Mouse (Mus musculus) telencephalon, adult 2 months (tissue): ENCODE data around the gene Tmub2.
"Not testable (repeated sequence)": the region's sequence is repeated elsewhere in the genome, so short reads cannot be mapped to it uniquely, and the experiment has no call there.

Experiments
- DNase-seq: peaks from one replicate; pipeline ENCODE4 v3.0.0-alpha.2; 2011; ENCODE audit warnings: low read depth, low spot score

Tmub2 gene

GRCm38 (mm10) chr11:102277754-102278153 lies 7.0 kb upstream of the Tmub2 start:
- DNase-seq, result no peak

- DNase-seq, result no peak
These were observed 5.1 kb upstream of the Tmub2 start for GRCm38 (mm10) chr11:102279595-102279994.

GRCm38 (mm10) chr11:102280267-102280666 lies 4.5 kb upstream of the Tmub2 start:
- not testable (repeated sequence) for DNase-seq

- no peak for DNase-seq
These were observed 809 bp upstream of the Tmub2 start for GRCm38 (mm10) chr11:102283922-102284321.

- DNase-seq, result no peak
These were observed 534 bp downstream of the Tmub2 start for GRCm38 (mm10) chr11:102285095-102285834.

GRCm38 (mm10) chr11:102287485-102287884 lies 2.8 kb downstream of the Tmub2 start:
- no peak for DNase-seq

GRCm38 (mm10) chr11:102288027-102288804 lies 3.5 kb downstream of the Tmub2 start:
- no peak for DNase-seq

- no peak for DNase-seq
These were observed 4.2 kb downstream of the Tmub2 start for GRCm38 (mm10) chr11:102288913-102289312.

- no peak for DNase-seq
These were observed 4.9 kb downstream of the Tmub2 start for GRCm38 (mm10) chr11:102289511-102290100.

- DNase-seq, result no peak
These were observed 5.4 kb downstream of the Tmub2 start for GRCm38 (mm10) chr11:102290141-102290540.

- no peak for DNase-seq
These were observed 6.4 kb downstream of the Tmub2 start for GRCm38 (mm10) chr11:102291051-102291535.

GRCm38 (mm10) chr11:102293971-102294370 lies 9.2 kb downstream of the Tmub2 start:
- no peak for DNase-seq

GRCm38 (mm10) chr11:102294416-102294815 lies 9.7 kb downstream of the Tmub2 start:
- DNase-seq, result no peak

- DNase-seq, result peak; percentile 65
These were observed 10.3 kb downstream of the Tmub2 start for GRCm38 (mm10) chr11:102294887-102295597.

- no peak for DNase-seq
These were observed 11.1 kb downstream of the Tmub2 start for GRCm38 (mm10) chr11:102295598-102296471.

GRCm38 (mm10) chr11:102296491-102297472 lies 12.1 kb downstream of the Tmub2 start, which contains the start of gene Atxn7l3:
Gene Atxn7l3 (minus strand): TSS chr11:102296631.
- peak; percentile 97 for DNase-seq

- DNase-seq, result no peak
These were observed 13.1 kb downstream of the Tmub2 start for GRCm38 (mm10) chr11:102297577-102298556.

GRCm38 (mm10) chr11:102299839-102300238 lies 15.1 kb downstream of the Tmub2 start:
- DNase-seq, result no peak
